Mouse (Mus musculus): Measurements from ENCODE around the gene Fam19a5.

Fam19a5 gene

DNA sequence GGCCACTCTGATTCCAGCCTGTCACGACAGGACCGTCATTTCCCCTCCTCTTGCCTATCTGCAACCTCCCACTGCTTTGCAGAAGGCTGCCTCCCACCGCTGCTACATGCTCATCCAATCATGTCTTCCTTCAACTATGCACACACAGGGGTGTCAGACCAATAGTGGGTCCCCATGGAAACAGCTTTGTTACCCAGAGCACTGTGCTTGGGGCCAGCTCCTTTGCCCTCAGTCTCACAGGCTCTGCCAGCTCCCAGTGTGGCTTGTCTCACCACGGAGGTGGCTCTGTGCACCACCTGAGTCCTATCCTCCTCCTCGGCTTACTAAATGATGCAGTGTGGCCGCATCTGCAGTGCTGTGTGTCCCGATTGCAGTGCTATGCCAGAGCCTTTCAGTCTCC lies 123.3 kb downstream of the Fam19a5 start:
- peak; percentile 52 for DNase-seq

DNA sequence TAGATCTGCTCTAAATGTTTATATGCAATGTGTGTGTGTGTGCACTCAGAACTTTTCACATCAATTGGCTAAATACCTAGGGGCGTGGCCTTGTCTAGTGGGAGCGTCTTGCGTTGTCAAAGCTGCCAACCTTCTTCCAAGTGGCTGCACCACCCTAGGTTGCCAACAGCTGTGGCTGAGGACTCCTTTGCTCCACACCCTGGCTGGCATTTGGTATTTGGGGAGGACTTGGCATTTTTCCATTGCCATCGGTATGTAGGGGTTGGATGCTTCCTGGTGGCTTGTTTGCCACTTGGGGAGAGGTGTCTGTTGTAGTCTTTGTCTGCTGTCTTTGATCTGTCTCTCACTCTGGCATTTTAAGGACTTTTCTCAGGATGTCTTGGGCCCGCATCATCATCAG lies 124.0 kb downstream of the Fam19a5 start:
- no peak for DNase-seq

DNA sequence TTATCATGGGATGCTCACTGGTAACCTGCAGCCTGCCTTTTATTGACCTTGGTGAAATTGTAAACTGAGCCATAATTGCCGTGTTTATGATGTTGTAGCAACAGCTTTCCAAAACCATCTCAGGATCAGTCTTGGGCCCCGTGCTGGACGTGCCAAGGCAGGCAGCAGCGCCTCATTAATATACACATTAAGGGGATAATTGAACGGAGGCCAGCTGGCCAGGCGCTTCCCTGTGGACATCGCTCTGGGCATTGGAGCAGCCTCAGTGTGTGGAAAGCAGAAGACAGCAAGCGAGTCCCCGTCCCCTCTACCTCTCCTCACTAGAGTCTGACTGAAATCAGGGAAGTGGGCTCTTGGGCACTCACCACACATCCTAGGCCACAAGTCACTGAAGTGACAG lies 127.8 kb downstream of the Fam19a5 start:
- peak; percentile 56 for DNase-seq

DNA sequence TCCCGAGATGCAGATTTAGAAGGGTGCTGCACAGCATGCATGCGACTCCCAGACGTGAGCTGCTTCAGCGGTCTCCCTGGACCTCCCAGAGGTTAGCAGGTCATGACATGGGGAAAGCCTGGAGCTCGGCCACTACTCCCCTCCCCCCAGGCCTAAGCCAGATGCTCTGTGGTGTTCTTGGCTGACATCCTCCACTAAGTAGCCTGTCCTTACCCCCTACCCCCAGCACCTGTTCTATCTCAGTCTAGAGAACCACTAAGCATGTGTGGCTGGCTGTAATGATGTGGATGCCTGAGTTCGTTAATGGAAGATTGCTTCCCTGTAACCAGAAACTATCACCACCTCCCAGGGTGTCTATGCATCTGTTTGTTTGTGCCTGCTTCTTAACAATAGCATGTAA lies 134.6 kb downstream of the Fam19a5 start:
- DNase-seq: peak; percentile 56

DNA sequence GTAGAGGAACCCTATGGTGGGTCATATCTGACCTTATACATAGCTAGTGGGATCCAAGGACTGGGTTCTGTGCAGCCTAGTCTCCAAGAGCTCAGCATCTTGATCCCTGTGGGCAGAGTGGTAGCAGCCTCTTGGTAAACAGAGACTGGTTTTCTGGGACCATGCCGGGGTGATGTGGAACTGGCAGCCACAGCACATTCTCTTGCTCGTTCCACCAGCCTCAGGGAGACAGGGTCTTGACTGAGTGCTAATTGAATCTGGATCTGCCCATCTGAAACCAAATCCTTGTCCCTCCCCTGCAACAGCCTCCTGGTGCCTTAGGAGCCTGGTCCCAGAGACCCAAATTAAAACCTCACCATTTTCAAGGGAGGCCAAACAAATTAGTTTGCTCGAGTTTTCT lies 138.3 kb downstream of the Fam19a5 start:
- DNase-seq: no peak

DNA sequence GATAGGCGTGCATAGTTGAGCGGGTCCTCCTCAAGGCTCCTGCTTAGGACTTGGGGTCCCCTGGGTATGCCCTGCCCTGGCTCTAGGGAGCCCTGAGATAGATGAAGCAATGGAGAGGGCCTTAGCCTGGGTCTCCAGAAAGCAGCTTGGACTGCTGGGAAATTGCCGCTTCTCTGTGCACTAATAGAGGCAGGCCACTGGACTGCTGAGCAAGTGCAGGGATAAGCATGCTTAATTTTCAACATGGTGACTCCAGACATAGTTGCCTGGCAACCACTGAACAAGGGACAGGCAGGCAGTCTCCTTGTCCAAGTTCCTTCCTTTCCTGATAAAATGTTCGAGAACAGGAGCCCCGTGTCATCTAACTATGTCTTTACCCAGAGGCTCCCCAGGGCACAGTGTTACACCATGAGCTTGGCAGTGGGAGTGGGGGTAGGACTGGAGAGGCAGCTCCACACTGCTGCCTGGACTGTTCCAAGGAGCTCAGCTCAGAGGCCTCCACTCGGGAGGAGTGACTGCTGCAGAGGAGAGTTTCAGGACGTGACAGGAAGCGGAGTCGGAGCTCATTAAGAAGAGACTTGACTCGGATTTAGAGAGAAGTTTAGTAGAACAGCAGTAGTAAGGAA lies 142.4 kb downstream of the Fam19a5 start:
- no peak for DNase-seq

DNA sequence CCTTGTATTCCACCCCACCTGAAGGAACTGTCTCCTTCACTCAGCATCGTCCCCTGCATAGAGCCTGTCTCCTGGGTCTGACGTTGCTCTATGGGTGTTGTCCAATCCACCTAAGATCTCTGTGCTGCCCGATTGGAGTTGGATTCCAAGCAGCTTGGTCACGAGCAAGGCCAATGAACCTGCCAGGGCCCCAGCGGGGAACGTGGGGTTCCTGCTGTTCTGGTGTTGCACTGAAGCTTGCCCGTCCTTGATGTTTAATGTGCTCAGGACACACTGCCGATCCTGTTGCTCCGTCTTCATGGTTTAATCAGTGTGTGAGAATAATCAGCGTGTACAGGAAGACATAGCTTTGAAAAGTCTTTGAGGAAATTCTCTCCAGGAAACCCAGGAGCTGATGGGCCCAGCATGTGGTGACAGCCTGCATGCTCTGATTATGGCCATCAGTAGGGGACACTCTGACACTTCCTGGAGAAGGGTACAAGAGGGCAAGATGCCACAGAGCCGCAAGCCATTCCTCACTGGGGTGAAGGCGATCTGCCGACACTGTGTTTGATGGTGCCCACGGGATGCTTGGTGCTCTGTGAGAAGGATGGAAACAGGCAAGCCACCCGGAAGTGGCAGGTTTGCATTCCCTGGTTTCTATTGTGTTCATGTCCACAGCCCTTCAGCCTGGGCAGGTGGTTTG lies 147.3 kb downstream of the Fam19a5 start:
- DNase-seq: no peak

DNA sequence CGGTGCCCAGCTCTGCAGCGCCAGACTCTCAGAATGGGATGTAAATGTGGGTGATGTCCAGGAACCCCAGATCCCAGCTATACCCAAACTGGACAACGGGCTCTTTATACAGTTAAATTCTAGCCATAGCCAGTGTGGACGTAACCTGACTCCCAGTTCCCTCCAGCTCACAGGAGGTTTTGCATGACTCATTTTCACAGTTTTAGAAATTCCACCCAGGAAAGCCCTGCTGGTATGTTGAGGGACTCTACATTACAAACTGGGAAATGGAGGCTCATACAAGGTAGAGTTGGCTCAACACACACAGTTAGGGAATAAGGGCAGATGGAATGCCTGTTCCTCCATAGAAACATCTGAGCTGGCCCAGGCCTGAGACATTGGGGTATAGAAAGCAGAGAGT lies 147.9 kb downstream of the Fam19a5 start:
- no peak for DNase-seq

DNA sequence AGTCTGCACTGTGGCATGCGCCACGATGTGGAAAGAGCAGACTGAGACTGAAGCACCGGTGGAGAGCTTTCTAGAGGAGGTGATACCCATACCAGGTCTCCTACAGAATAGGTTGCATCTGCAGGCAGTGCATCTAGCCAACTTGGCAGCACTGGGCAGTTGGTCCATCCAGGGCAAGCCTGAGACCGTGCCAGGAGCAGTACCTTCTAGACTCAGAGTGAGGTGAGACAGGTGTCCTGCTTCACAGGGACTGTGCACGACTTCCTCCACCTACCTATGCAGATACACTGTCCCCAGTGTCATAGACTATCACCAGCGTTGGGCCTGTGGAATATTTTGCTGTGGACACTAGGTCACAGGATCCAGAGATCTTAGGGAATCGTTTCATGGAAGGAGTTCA lies 148.3 kb downstream of the Fam19a5 start:
- DNase-seq: no peak

DNA sequence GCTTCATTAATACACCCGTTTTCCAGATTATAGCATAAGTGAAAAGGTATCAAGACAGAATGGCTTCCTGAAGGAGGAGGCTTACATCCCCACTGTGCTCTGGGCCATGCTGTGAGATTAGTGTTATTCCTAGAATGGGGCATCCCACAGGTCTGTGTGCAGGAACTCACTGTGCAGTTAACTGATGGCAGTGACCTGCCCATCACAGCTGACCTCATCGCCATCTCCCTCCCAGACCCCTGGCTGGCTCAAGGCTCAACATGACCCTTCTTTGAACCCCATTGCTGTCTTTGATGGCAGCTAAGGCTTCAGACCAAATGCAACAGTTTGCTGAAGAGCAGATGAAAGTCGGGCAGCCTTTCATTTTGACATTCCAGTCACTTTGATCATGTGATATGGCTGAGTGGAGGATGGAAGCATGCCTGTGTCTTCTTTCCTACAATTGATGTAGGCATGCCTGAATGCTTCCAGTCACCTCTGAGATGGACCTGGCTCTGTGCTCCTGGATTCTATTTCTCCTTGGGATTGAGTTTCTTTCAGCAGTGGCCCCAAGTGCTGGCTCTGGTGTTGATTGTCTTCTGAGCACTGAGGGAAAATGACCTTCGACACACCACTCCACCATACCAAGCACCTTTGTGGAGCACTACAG lies 148.9 kb downstream of the Fam19a5 start:
- DNase-seq: no peak

DNA sequence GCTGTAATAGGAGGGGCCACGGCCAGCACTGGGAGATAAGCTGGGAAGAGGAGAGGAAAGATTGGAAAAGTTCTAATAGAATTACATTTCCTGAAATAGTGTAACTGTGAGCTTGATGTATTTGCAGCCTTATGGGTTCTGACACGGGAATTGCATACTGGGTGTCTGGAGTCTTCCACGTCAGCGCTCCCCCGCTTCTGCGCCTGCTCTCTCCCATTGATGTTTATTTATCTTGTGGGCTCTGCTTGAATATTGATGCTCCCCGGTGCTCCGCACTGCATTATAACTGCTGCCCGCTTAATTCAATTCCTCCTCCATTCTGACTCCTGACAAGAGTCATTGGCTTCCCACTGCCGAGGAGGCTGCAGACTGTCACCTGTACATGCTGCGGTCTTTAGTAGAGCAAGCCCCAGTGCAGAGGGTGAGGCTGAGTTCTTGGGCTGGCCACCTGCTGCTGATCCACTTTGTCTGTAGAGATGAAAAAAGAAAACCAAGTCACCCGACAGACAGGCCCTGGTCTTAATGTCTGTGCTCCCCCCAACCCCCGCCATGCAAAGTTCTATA lies 153.4 kb downstream of the Fam19a5 start:
- DNase-seq: no peak

DNA sequence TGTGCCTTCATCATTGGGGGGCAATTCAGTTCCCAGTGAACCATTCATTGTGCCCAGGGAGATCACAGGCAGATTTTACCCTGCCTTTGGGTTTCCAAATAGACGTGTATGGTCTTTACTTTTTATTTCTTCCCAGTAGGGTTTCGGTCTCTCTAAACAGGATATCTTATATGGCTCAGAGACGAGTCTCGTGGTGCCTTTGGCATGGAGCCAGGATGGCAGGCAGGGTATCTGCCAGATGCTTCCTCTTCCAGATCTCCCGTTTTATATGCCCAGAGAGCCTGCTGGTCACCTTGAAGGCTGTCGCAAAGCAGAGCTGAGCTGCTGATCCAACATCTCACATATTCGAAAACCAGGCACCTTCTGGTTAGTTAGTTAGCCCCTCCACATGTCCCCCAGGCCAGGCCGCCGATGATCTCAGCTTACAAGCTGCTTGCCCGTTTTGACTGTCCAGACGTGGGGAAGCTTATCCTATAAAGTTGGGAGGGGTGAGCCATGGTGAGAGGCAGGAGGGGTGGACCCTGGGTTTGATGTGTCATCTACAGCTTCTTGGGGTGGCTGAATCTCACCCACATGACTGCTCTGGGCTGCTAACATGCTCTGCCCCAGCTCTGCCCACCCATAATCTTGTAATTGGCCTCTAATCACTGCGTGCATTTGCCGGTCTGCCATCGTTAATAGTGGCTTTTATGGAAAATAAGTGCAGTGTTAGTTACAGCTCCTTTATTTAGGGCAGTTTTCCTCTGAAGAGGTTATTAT lies 154.6 kb downstream of the Fam19a5 start:
- peak; percentile 73 for DNase-seq

DNA sequence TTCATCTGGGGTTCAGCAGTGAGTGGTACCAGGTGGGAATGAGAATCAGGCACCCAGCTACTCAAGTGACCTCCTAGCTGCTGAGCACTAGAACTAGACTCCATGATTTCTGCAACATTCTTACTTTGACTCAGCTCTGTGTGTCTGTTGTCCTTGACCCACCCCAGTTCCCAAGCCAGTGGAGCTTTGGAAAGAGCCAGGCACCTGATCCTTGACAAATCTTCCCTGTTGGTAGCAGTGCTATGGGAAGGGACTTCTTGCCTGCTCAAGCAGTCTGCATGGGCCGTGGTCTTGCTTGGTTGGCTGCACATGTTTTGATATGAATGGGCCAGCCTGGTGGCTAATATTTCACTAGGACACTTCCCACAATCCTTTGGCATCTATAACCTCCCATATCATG lies 158.7 kb downstream of the Fam19a5 start:
- no peak for DNase-seq

DNA sequence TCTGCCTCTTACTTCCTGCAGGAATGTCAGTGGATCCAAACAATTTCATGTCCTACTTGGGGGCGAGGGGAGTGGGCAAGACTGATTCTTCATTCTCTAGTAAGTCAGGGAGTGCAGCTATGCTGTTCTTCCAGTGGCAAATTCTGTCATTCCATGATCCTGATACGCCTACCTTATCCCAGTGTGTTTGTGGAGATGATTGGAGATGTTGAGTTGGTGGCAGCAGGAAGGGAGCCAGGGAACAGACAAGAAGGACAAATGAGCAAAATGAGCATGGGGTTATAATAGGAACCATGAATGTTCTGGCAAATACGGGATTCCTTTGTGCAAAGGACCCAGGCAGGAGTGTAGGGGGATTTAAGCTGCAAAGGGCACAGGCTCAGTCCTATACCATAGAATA lies 159.2 kb downstream of the Fam19a5 start:
- DNase-seq: no peak

DNA sequence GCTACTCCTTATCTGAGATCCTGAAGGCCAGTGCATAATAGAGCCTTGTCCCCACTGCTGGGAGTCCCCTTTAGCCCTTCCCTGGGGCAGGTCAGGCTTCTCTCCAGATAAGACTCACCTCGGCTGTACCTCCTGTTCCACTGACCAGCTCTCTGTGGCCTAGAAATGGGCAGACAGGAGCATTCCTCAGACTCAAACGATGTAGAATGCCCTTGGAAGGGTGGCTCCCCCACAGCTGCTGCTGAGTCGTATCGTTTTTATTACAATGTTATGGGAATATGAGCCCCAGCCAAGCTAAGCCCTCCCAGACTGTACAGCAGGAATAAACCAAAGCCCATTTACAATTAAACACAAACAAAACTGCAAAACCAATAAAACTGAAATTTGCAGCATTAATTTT lies 167.7 kb downstream of the Fam19a5 start:
- DNase-seq: no peak

DNA sequence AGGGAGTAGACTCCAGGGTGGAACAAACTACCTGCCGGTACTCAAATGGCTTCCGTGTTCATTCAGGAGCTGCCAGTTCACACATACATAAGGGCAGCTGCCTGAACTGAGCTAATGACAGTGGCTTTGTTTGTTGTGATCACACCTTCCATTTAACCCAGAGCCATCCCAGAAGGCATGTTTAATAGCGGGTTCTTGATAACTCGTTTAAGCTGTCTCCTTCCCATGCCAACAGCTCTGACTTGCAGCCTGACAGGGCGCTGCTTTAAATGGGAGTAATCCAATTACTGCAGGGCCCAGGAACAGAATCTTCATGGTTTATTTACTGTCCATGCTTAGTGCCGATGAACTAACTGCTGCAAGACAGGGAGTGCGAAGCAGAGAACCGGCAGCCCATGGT lies 168.1 kb downstream of the Fam19a5 start:
- peak; percentile 66 for DNase-seq

DNA sequence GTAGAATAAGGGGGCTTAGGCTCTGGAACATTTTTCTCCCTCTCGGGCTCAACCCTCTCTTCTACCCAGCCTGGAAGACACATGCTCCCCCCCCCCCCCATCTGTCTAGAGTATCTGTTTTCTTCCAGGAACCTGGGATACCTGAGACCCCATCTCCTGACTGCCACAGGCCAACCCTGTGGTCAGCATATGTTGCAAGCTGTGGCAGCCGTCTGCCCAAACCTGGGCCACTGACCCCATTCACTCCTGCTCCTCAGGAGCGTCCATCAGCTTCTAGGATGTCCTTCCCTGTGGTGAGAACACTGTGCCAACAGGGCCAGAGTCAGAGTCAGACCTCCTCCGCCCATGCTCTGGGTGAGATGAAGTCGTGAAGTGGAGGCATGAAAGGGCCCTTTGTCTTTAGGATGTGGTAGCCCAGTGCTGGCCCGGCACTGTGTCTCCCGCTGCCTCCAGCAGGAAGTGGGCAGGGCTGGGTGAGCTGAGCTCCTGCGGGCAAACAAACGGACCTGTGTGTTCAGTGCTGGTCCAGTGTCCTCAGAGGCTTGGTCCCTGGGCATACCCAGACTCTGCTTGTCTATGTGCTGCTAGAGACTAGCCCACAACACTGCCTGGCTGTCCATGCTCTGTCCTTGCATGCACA lies 171.1 kb downstream of the Fam19a5 start:
- peak; percentile 80 for DNase-seq

DNA sequence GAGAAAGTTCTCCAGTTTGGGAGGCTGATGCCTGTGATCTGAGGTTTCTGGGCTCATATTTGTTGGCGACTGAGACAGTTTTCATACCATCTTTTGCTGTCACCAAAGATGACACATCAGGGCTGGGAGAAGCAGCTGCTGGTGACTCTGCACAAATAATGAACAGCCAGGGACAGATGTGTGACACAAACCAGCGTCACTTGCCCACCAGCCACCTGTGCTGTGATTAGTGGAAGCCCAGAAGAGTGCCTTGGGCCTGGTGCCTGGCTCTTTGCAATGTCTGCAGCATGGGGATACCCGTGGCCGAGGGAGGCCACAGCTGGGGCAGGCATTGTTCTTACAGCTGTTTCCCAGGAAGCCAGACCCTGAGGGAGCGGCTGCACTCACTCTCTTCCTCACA lies 173.0 kb downstream of the Fam19a5 start:
- peak; percentile 6 for DNase-seq

DNA sequence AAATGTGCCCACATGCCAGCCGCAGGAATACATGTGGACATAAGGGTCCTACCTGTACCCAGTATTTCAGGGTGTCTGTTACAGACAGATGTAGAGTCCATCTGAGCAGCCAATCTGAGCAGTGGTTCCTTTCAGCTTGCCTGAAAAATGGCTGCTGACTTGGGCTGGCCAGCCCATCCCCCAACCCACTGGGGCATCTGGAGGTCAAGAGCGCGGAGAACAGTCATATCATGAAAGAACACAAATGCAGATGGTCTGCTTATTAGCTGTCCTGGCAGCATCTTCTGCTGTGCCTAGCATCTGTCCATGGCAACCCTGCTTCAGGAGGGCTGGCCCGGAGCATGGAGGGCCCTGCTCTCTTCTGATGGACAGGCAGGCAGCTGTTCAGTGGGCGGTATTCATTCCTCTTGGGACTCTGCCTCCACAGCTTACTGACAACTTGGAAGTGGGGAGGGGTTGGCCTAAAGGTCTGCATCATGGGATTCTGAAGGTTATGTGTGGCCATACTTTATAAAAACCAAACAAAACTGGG lies 179.4 kb downstream of the Fam19a5 start:
- peak; percentile 32 for DNase-seq

DNA sequence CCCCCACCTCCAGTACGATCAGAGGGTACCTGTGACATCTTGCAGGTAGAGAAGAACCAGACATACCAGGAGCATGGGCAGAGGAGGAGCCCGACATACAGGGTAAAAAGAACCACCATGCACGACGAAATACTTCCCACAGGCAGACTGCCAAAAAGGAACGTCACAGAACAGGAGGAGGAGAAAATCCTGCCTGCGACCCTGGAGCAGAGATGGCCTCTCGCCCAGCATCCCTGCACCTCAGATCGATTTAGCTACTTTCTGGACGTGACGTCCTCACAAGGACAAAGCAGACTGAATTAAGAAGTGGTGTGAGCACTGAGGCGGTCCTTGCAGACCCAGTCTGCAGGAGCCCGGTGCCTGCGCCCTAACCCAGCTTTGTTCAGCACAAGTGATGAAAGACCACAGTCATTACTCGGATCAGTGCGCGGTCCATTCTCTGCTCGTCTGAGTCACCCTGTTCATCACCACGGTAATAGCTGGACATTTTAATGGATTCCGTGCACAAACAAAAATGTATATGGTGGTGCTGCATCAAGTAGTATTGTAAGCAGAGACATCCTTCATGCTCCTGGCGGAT lies 182.6 kb downstream of the Fam19a5 start:
- no peak for DNase-seq

DNA sequence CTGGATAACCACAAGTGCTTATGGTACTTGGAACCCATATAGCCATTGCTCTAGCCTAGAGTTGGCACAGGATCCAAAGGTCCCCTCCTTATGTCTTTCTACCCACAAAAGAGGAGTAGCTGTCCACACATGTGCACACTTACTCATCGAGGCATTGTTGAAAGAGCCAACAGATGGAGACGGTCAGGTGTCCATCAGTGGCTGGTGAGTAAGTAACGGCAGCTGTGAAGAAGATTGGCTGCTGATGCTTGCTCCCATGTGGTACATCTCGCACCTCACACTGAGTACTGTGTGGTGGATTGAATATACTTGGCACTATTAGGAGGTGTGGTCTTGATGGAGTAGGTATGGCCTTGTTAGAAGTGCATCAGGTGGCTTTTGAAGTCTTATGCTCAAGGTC lies 192.2 kb downstream of the Fam19a5 start:
- no peak for DNase-seq

DNA sequence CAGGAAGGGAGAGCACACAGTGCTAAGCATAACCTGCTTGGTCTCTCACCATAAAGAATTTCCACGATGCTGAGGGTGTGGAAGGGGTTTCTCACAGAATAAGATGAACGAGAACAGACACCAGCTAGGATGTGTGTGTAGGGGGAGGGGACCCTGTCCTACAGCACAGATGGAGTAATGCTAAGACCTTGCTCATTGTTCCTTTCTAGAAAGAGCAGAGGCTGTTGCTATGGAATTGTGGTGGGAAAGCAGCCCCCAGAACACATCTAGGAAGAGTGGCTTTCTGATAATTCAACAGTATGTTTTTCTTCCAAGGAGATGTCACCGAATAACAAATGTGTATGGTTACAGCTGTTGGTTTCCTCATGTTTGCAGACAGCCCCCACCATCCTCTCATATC lies 211.4 kb downstream of the Fam19a5 start:
- no peak for DNase-seq
